Mouse (Mus musculus): ENCODE measurements at regions not wholly inside any gene's neighbourhood (a gene's known extent, or its start where the extent isn't known, plus 50 kb on each side); places are given as distances from the start of the nearest gene placed in this dataset.

DNA sequence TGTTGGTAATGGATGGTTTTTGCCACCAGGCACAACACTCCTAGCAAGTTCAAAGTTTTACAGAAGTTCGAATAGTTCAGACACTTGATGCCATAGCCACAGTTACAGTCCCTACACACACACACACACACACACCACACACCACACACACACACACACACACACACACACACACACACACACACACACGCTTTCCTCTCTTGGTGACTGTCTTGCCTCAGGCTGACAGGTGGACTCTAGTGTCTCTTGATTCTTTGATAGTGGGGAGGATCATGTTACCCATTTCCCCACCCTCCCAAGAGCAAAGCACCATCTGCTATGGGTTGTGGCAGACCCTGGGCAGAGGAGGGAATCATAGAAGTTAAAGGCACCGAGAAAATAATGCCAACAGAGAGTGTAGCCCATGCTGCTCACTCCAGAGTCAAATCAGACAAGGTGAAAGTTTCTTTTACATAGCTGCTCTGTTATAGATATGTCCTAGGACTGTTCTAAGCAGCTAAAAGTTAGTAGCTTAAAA is 75.9 kb downstream of the Klhl25 start:
- no peak for DNase-seq

DNA sequence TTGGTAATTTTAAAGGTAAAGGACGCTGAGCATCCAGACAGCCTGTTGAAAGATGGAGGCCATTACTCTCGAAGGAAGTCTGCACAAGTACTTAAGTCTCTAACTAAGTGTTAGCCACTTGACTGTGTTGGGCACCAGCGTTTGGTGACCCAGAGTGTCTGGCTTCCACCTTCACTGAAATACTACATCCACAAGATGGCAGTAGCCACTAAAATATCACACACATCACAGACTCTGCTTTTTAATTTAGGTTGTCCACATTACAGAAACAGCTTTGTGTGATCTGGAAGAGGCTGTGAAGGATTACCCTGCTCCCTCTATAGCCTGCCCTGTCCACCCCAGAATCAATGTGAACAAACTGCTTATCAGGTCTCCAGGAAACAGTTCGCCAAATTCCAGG is 79.4 kb downstream of the Klhl25 start:
- no peak for DNase-seq

DNA sequence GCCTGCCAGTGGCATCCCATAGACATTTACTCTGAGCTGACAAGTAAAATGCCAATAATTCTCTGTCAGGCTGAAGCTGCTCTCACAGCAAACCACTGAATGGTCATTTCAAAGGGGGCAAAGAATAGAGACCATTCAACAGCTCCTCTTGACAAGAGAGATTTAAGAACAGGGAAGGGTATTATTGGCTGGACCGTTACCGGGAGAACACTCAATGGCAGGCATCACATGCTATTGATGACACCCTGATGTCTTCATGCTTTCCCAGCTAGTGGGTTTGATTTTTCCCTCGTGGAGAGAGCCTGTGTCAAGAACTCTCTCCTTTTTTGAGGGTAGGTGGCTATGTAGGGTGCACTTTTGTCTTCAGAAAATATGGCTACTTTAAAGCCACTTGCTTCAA is 95.7 kb downstream of the Klhl25 start:
- DNase-seq = no peak

DNA sequence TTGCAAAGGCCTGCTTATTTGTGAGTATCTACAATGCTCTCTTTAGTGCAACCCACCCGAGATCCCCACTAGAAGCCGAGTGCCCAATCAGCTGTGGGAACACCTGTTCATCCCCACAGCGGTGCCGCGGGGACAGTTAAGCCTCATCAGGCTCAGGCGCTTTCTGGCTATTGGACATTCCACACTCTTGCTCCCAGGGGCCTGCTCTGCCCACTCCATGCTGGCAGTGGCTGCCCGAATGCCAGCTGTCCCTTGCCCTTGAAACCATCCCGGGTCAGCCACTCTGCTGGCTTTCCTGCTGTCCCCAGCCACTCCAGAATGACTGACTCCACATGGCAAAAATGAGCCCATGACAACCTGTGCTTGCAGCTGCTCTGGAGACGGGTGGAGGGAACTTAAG is 107.6 kb downstream of the Klhl25 start:
- no peak for DNase-seq

DNA sequence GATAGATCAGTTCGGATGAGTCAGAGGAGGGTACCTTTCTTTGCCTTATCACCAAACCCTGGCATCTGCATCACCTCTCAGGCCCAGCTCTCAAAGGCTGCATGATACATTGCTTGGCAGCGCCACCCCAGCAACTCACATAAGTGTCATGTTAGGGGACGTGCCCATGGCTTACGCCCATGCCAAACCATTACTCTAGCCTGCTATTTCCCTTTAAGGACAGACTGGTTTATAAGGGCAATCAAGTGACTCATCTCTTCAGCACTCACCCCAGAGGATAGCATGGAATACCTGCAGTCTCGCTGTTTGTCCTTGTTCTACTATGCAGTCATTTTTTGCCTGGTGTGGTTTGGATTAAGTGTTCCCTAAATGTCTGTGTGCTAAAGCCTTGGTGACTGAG is 109.3 kb downstream of the Klhl25 start:
- DNase-seq = no peak

DNA sequence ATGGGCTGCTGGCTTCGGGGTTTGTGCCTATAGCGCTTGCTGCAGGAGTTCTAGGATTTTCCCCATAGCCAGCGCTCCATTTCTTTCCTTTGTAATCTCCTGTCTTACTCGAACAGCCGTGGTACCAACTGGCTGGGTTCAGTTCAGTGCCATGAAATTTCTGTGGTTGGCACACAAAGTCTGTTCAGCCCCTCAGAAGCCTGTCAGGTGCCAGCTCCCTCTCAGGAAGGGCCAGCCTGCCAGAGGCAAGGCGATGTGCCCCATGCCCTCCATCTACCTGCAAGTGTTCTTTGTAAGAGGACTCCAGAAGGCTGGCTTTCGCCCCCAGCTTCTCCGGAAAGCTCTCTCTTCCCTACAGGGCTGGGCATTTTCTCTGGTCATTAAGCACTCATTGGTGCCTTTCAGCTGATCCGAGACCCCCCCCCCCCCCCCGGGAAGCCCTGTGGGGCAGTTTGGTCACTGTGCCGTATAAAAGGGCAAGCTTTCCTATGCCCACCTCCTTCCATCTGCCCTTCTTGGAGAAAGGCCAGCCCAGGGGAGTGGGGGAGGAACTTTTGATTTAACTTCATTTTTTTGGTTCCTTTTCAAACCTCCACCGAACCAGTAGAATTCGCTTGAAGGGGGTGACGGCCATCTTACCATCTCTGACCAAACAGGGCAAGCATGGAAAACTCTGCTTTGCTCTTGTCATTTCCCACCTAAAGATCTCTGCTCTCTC is 112.0 kb downstream of the Klhl25 start:
- no peak for DNase-seq

DNA sequence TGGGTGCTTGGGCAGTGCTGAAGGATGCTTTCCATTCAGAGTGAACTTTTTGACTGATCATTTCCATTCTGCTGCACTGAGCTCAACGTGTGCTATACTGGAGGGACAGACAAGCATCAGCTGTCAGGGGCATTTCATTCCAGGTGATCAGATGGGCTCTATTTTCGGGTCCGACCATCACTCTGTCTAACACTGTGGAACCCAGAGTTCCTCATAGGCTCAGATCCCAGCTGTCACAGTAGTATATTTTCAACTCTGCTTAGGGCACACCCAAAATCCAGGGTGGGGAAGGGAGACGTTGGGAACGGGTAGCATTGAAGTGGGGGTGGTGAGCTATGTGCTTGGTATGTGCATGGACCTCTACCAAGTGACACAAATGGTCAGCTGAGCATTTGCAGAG is 120.1 kb downstream of the Klhl25 start:
- no peak for DNase-seq

DNA sequence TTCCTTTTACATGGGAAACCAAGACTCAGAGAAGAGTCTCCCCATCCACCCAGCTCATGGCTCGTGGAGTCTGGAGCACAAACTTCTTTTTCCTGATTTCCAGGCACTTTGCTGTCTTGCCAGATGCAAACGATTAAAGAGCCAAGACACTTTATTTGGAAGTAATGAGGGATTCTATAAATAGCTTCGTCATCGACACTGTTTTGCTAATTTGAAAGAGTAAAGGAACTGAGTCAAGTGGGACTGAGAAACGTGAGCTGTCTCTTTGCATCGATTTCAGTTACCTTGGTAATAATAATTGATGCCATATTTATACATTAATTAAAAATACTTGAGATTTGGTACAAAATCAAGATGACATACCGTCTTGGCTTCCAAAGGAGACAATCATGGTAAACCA is 122.8 kb downstream of the Klhl25 start:
- no peak for DNase-seq

DNA sequence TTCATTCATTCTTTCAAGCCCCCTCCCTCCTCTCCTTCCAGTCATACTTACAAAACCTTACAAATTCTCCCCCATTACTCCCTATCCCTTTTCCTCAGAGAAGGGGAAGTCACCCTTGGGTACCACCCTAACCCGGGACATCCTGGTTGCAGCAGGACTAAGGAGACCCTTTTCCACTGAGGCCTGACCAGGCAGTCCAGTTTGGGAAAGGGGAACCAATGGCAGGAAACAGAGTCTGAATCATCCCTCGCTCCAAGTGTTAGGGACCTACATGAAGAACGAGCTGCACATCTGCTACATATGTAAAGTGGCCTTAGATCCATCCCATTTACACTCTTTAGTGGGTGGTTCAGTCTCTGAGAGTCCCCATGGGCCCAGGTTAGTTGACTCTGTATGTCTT is 123.6 kb downstream of the Klhl25 start:
- no peak for DNase-seq

DNA sequence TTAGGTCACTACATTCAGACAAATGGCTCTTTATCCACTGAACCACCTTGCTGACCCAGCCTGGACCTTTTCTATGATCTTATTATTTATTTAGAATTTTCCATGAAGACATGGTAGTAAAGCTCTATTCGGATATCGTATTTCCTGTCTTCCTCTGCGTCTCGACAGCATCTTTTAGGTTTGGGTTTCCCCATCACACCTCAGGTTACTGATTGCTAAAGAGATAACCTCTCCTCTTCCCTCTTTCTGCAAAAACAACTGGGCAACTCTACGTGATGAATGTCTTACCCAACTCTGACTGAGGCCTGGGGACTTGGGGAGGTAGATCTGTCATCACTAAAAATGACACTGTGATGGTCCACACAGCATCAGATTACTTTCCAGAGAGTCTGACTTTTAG is 133.4 kb downstream of the Klhl25 start:
- no peak for DNase-seq

DNA sequence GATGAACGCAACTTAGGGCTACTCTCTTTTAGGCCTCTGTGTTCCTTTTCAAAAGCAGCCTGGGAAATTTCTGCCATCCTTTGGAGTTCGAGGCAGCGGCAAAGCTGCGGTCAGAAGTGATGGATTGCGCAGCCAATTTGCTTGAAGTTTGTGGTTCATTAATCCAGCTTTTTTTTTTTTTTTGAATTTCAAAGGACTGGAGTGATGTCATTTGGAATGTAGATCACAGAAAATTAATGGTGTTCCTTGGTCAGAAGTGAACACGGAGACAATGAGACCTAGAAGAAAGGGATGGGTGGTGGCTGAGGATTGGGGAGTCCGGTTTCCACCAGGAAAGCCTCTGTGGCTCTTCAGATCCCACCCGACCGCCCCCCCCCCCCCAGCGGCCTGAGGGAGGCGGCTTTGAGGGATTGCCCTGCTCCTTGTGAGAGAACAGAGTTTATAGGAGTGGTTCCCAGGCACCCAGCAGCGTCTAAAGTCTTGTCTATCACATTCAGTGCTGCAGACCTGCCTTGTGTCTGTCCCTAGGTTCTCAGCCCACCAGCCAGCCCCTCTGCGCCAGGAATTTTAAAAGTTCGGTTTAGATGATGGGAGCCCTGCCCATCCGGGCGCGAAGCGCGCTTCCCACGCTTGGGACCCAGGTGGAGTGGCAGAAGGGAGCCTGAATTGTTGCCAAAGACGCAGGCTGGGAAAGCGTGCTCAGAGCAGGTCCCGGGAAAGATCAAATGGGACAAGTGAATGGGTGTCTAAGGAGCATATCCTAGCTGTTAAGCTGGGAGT is 135.1 kb downstream of the Klhl25 start:
- no peak for DNase-seq

DNA sequence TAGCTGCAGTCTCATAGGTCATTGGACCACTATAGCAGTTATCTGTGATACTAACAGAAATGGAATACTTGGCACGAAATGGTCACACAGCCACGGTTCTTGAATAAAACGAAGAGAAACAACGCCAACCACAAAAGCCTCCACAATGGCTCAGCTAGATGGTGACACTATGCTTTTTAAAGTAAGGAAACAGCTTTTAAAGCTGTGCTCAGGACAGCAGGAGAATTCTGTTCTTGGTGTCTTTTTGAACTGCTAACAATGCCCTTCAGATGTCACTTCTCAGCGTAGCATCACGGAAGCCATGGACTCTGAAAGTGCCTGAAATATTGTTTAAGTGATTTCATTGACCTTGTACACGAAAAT is 135.7 kb downstream of the Klhl25 start:
- no peak for DNase-seq

DNA sequence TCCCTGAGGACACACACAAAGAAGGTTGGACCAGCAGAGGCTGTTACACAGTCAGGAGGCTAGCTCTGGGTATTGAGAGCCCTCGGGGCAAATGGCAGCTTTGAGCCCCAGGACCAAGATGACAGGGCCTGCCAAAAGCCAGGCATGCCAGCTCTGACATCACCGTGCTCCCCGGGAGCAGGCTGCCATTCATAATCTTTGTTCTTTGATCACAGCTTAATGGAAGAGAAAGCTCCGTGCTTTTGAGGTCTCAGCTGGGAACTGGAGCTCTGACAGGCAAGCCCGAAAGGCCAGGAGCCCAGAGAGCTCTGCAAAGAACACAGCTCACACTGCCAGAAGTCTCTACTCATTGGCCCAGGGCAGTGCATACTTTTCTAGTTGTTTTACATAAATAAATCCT is 150.7 kb downstream of the Klhl25 start:
- no peak for DNase-seq

DNA sequence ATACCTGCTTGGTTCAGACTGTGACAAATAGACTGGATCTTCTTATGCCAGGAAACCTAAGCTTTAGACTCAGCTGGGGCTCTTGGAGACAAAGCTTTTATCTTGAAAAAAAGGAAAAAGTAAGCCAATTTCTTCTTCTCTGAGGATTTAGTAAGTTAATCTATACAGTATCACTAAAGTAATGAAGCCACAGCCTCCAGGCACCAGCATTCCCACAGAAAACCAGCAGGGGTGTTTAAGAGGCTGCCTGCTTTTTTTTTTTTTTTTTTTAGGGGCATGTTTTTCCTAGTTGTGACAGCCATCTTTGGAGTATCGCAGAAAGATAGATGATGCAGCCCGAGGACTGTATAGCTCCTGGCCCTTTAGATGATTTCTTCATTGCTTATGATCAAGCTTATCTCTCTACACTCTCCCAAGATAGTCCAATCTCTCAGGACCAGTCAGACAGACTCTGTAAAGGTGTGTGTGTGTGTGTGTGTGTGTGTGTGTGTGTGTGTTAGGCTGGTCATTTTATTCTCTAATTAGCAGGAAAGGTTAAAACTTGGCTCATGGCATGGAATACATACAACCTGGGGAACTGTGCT is 151.3 kb downstream of the Klhl25 start:
- DNase-seq = no peak

DNA sequence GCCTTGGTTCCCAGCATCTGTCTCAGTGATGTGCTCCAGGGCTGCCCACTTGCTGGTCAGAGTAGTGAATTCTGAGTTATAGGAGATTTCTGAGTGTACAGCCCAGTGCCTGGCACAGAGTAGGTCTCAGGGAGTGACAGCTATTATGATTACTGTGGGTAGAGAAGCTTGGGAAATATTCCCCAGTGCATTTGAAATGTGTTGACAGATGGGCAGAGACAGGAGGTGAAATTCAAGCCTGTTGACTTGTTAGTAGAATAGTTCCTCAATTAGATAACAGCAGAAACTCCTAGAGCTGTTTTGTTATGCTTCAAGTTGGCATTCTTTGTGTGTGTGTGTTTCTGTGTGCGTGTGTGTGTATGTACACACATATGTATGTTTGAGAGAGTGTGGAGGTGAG is 152.9 kb downstream of the Klhl25 start:
- DNase-seq = no peak

DNA sequence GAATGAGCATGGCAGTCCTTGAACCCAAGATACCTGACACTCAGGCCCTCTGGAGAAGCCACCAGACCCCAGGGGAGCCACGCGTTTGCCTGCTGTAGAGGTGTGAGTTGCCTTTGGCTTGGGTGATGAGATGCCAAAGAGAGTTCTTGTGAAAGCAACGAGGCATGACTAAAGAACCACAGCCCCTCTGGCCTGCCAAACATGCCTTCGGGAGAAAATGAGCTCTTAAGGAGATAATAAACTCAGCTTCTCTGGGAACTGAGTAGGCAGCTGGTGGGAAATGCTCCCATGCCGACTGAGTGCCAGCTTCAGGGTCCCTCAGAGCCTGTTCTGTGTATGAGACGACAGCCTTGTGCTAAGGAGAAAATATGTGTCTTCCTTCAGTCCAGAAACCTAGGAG is 160.1 kb downstream of the Klhl25 start:
- DNase-seq = peak in 1 of 2 experiments; percentile 1

DNA sequence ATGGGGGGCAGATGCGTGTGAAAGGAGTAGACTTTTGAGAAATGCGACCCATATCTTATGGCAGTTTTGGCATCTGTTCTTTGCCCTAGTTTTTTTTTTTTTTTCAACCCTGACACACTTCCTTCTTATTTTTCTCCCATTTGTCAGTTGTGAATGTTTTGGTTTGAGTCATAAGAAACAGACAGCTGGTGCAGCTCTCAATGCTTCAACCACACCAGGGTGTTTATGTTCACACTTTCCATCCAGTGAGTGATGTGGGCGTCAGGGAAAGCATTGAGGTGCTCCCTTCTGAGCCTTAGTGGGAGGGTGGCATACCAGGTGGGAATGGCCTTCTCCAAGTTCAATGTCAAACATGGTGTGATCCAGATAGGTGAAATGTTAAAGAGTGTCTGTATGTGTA is 181.9 kb upstream of the Agbl1 start:
- no peak for DNase-seq

DNA sequence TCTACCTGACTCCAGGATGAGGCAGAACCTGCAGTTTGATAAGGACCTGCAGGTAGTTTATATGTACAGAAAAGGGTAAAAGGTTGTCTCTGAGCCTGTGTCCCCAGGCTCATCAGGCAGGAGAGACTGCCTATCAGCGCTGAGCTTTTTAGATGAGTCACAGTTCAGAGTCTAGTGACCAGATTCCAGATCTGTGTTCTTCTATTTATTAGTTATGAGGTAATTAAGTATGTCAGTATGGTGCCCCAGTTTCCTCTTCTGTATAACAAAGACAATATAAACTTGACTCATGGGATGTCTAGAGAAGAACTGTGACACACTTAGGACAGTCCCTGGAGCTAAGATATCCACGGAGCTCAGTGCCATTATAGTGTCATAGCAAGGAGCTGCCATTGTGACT is 180.3 kb upstream of the Agbl1 start:
- no peak for DNase-seq

DNA sequence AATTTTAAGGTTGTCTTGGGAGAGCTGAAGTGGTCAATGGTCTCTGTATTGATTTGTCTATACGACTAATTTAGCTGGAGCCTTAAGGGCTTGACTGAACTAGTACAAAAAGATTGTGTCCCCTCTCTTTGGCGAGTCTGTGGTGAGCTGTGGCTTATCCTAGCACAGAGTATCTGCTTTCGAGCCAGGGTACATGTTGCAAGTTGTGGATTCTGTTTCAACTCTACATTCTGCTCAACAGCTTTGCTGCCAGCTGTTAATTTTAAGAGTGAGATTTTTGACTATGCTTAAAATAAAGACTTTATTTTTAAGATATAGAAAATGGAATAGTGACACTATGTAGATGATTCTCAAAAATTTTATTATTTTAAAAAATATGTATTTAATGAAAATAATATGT is 175.8 kb upstream of the Agbl1 start:
- DNase-seq = no peak

DNA sequence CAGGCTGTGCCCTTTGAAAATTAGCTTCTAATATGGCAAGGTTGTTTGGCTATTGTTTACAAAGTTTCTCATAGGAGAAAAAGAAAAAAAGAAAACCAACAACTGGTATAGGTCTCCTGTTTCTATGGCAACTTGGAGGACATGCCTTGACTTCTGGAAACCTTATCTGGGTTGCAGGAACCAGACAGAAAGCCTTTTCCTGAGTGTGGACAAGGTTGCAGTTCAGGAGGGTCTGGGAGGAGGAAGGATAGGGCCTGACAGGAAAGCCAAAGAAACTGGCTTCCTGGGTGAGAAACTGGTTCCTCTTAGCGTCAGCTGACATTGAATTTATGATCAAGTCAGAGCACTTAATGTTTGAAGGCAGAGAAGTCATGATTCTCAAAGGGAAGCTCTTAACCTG is 130.5 kb upstream of the Agbl1 start:
- no peak for DNase-seq

DNA sequence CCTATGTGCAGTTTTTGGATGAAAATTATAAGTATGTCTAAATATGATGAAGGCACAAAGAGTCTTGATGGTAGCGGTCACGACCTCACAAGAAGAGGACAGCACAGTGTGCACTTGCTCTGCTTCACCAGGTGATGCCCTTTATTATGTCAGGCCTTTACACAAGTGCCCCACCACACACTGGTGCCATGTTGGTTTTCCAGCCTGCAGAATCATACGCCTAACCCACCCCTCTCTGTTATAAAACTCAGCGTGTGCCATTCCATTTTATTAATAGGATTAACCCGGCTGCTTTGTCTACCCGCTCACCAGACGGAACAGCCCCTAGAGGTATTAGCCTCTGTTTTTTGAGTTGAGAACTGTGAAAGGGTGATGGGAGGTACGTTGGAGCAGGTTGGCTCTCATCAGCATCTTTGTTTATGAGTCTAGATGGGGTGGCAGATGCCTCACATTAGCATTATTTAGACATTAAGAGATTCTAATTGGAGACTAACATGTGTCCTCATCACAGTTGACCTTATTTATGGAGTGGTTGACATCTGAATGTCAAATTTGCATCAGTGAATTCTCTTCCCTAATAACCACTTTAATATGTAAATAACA is 108.3 kb upstream of the Agbl1 start:
- no peak for DNase-seq

DNA sequence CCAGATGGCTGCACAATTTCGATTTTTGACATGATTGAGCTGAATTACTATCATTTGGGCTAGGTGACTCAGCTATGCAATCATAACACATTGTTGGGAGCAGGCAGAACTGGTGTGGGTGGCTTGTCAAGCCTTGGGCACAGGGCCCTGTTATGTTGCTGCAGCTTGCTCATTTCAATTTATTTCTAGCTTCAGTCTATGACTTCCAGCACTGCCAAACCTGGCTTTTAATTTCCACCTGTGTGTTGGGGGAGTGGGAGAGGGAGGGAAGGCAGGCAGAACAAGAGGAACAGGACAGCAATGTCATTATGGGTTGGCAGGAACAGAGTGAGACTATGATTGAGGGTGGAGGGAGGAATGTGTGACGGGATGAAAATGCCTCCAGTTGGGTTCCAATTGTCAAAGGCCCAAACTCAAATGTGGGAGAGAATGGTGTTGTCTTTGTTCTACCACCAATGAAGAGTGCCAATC is 102.0 kb upstream of the Agbl1 start:
- no peak for DNase-seq

DNA sequence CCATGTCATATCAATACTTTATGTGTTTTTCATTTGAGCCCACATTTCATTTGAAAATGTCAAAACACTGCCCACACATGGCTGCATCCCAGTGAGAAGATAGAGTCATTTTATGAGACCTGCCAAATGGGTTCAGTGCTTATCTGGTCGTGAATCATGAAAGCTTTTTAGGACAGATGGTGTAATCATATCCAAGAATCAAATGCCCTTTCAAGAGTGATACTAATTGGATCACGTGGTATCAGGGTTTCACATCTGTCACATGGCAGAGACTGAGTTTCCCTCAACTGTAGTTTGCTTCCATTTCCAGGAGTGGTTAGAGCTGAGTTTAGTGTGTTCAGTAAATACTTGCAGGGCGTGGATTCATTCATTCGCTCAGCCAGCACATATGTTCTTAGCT is 87.2 kb upstream of the Agbl1 start:
- DNase-seq = no peak

DNA sequence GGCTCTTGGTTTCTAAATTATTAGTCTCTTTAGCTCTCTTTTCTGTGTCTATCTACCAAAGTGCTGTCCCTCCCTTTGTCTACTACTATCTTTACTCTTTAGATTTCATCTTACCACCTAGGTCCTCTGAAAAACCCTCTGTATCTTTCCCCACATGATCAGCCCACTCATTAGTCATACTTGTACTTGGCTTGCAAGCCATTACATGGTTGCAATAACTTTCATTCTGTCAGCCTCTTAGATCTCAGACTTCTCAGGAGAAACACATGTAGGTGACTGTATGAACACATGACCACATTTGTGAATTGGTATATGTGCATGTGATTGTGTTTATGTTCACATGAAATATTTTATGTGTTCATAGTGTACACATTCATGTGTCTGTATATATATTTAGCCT is 83.3 kb upstream of the Agbl1 start:
- DNase-seq = no peak
